Mouse (Mus musculus) cerebellum, postnatal 36 days (tissue): Measurements from ENCODE around the gene Slc7a6os.
A peak's percentile ranks its signal among the peaks of the same experiment; 100 is the strongest.

Experiments
- DNase-seq, 2 experiments: peaks; one replicate each; pipeline ENCODE4 v3.0.0; 2021 to 2022; ENCODE audit warnings: mixed read lengths in 2 of 2

The Slc7a6os gene

DNA sequence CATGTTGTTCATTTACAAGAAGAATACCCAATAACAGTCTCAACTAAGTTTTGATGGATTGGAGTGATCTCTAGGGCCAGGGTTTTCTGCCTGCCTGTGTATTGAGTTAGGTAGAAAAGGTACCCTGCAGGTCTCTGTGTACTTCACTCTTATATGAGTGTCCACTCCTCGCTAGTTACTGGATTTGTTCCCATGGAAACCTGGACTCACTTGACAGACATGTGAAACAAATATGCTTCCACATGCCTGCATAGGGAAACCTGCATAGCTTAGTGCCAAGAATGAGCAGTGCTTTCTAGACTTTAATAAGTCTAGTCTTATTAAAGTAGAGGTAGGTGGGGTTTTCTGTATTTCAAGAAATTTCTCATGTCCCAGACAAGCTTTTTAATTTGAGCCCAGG is 33.8 kb downstream of the Slc7a6os start:
- DNase-seq, result no peak

- no peak for DNase-seq
These were observed 37.2 kb downstream of the Slc7a6os start for GRCm38 (mm10) chr8:106173566-106173965.

- no peak for DNase-seq
These were observed 40.7 kb downstream of the Slc7a6os start for GRCm38 (mm10) chr8:106169934-106170480.

DNA sequence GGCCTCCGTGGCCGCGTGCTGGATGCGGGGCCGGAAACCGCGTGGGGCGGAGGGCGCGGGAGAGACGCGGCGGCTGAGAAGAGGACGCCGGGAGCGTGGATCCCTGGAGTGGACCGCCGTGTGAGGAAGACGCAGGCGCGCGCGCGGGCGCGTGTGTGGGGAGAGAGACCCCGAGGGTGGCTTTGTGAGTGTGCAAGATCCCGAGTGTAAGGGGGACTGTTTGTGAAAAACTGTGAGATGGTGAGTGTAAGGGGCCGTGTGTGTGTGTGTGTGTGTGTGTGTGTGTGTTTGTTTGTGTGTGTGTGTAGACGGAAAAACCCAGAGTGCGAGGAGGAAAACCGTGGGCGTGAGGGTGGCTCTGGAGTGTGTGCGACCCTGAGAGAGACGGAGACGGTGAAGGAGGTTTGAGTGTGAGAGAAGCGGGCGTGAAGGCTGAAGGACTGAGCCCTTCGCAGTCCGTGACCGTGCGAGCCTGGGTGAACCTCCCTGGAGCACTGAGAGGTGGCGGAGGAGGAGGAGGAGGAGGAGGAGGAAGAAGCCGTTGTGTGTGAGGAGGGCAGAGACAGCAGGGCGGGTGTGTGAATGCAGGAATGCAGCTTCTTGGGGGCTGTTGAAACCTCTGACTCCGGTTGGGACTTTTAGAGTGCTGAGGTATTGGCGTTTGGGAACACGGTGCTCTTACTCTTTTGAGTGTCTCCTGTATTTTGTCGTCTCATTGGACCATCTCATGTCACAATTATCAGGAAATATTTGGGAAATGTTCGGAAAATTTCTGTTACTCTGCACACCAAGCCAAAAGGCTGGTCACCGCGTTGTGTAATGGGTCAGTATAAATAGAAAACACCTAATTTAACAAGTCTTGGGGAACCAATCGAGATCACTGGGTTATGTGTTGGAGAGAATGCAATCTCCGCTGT is 41.5 kb downstream of the Slc7a6os start:
- DNase-seq, result no peak

GRCm38 (mm10) chr8:106168356-106169016 is 42.2 kb downstream of the Slc7a6os start, which contains the start of gene Slc7a6:
Slc7a6 (plus strand) TSS chr8:106168857.
- peak; percentile 88 to 89 for DNase-seq

DNA sequence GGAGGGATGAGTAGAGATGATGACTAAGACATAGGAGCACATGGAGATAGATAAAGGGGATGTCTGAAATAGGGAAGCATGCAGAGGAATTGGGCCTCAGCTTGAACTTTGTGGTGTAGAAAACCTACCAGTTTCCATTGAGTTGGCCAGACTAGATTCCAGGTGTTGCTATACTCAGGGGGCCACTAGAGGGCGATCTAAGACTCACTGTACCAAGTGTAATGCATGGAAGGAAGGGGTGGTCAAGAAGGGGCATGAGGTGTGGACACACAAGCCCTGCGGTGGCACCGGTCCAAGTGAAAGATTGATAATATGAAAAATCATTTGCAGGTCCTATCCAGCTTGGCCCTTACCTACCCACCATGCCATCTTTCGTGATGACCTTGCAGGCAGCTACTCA is 45.3 kb downstream of the Slc7a6os start:
- DNase-seq, result peak; percentile 69 to 79

DNA sequence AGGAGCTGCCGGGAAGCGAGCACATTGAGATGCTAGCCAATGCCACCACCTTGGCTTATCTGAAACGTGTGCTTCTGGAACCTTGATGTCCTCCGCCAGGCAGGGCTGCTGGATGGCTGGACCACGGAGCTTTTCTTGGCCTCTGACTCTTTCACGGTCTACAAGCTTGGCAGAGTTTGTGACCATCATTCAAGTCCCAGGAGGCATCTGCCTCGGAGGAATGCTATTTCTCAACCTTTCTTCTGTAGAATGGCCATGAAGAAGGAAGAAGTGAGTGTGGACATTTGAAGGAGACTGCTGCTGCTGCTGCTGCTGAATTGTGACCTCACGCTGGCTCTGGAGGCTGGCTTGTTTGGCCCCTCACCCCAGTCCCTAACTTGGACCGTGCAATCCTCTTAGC is 47.5 kb downstream of the Slc7a6os start:
- no peak for DNase-seq

GRCm38 (mm10) chr8:106159876-106160275 is 50.9 kb downstream of the Slc7a6os start:
- no peak for DNase-seq

- no peak for DNase-seq
These were observed 52.4 kb downstream of the Slc7a6os start for GRCm38 (mm10) chr8:106158381-106158780.

DNA sequence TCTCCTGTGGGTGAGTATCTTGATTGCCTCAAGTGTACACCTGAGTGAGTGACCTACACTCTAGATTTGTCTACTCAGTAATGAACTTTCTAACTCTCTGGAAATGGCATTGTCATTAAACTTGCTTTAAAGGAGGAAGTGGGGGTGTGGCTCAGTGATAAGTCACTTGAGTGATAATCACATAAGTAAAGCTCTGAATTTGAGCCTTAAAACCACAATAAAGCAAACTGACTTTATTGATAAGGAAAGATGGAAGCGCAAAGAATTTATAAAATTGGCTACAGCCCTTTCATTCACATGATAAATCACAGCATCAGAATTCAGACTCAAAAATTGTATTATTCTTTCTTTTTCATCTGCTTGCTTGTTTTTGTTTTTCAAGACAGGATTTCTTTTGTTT is 53.3 kb downstream of the Slc7a6os start:
- DNase-seq, result no peak

DNA sequence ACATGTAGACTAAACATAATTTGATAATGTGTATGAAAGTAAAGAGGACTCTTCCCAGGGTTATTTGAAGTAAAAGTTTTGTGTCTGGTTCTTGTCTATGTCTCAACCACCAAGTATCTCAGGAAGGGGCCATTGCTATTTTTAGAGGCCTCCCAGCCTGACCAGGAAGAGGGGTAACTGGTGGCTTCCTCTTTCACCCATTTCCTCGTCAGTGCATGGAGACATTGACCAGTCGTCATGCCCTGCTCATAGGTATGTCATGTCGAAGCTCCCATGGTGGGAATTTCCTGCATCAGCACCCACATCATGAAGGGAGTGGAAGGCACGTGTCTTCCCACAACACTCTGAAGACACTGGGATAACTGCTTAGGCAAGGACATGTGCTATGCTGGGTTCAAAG is 57.9 kb downstream of the Slc7a6os start:
- DNase-seq, result no peak

DNA sequence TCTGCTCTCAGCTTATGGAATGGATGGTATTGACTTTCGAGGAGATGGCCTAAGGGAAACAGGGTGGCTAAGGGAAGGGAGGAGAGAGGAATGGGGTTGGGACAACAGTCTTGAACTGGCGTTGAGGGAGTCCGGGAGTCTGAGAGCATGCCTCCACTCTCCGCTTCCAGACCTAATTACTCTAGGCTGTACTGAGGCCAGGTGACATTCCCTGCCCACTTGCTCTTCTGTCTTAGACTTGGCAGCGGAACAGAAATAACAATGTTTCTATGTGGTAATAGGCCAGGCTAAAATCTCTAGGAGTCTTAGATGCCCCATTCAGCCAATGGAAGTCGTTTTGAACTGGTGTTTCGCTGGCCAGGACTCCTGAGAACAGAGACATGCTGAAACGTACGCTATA is 59.7 kb downstream of the Slc7a6os start:
- no peak for DNase-seq
